Mouse (Mus musculus): ENCODE measurements around the gene Dis3l2.

Gene Dis3l2

GRCm38 (mm10) chr1:86733160-86733821, 29.7 kb downstream of the Dis3l2 start:
- no peak for DNase-seq (ENCODE audit: low spot score)

DNA sequence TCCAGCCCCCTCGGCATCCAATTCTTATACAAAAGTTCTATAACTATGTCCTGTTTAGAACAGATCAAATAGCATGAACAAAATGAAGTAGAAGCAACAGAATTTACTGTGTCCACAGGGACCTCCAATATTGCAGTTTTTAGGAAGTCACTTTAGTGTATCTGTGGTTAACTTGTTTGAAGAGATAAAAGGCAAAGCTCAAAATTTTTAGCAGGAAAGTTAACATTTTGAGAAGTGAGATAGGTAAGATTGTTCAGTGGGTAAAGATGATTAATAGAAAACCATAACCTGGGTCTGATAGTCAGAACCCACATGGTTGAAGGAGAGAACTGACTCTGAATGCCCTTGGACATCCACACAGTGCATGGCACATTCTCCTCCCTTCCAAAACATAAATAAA, 32.8 kb downstream of the Dis3l2 start:
- no peak for DNase-seq (ENCODE audit: low spot score)

DNA sequence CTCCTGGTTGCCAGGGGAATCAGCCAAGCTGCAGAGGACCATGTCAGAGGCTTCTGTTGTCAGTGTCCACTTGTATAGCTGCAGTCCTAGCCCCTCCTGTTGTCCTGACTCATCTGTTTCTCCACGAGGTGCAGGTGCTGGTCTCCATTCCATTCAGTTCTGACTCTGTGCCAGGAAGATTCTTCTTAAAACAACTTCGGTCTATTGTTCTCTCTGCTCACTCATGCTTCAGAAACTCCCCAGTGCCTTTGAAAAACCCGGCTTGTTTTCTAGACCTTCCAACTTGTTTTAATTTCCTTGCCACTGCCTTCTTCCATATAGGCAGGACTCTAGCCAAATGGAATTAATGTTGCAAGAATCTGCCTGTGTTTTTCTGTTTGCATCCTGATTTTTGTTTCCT, 39.3 kb downstream of the Dis3l2 start:
- DNase-seq (ENCODE audit: low spot score) = no peak

GRCm38 (mm10) chr1:86747034-86747433, 43.4 kb downstream of the Dis3l2 start:
- no peak for DNase-seq (ENCODE audit: low spot score)

- no peak for DNase-seq (ENCODE audit: low spot score)
These were observed 46.5 kb downstream of the Dis3l2 start for GRCm38 (mm10) chr1:86750094-86750493.

GRCm38 (mm10) chr1:86753416-86753815, 49.8 kb downstream of the Dis3l2 start:
- no peak for DNase-seq (ENCODE audit: low spot score)

GRCm38 (mm10) chr1:86754335-86754734, 50.7 kb downstream of the Dis3l2 start:
- no peak for DNase-seq (ENCODE audit: low spot score)

GRCm38 (mm10) chr1:86758091-86758490, 54.5 kb downstream of the Dis3l2 start:
- DNase-seq (ENCODE audit: low spot score) = no peak

- no peak for DNase-seq (ENCODE audit: low spot score)
These were observed 58.6 kb downstream of the Dis3l2 start for GRCm38 (mm10) chr1:86762161-86762560.

- no peak for DNase-seq (ENCODE audit: low spot score)
These were observed 97.6 kb downstream of the Dis3l2 start for GRCm38 (mm10) chr1:86801241-86801640.

DNA sequence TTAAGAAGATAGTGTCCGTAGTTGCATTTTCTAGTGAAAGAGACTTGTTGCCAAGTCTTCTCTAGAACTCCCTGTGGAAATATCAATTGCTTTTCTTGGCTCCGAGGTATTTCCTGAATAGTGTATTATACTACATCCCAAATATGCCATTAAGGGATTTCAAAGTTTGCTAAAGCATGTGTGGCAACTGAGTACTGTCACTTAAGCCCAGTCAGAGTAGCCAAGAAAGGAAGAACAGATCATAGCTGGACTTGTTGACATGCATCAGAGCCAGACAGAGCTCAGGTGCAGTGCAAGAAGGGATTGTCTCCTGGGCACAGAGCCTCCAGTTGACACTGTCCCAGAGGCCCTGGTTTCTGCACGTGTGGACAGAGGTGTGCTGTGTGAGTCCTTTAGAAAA, 108.1 kb downstream of the Dis3l2 start:
- DNase-seq (ENCODE audit: low spot score) = no peak

- no peak for DNase-seq (ENCODE audit: low spot score)
These were observed 118.7 kb downstream of the Dis3l2 start for GRCm38 (mm10) chr1:86822266-86822665.

DNA sequence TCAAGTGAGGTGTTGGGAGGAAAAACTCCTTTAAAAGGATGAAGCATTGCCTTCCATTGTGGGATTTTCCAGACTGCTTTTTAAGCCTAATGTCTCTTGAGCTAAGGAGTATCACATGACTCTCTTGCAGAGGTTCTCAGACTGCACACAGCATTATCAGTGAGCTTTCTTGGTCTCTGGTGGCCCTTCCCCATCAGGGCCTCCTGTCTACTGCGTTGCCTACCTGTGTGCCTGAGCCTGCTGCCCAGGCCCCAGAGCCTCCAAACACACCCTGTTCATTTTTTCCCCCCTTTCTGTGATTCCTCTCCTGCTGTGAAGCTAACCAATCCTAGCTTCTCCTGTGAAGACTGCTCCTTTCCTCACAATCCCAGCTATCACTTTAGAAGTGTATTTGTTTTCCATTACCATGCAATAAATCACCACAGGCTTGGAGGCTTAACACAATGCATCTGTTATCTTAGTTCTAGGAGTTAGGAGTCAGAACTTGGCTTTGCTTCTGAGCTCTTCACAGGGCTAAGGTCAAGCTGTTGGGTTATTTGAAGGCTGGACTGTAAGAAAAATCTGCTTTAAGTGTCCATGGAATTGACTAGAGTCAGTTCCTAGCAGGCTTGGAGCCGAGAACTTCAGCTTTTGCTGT, 130.9 kb downstream of the Dis3l2 start:
- no peak for DNase-seq (ENCODE audit: low spot score)

GRCm38 (mm10) chr1:86834988-86835387, 131.4 kb downstream of the Dis3l2 start:
- peak; percentile 10 for DNase-seq (ENCODE audit: low spot score)

DNA sequence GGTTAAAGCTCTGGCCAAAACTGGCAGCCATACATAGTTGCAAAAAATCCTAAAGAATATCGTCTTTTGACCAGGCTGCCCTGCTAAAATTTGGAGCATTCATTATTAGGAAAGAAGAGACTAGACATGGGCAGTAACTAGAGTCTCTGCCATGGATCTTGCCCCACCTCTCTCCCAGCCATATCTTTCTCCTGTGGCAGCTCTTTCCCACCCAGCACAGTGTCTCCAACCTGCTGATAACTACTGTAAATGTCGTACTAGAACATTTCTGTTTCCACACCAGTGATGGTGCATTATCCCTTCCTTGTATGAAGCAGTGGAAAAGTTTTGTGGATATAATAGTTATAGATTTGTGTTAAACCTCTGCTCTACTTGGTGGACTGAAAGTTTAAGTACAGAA, 147.1 kb downstream of the Dis3l2 start:
- no peak for DNase-seq (ENCODE audit: low spot score)

- DNase-seq (ENCODE audit: low spot score) = no peak
These were observed 155.3 kb downstream of the Dis3l2 start for GRCm38 (mm10) chr1:86858876-86859275.

GRCm38 (mm10) chr1:86859371-86859770, 155.8 kb downstream of the Dis3l2 start:
- no peak for DNase-seq (ENCODE audit: low spot score)

GRCm38 (mm10) chr1:86873745-86874144, 170.1 kb downstream of the Dis3l2 start:
- no peak for DNase-seq (ENCODE audit: low spot score)

DNA sequence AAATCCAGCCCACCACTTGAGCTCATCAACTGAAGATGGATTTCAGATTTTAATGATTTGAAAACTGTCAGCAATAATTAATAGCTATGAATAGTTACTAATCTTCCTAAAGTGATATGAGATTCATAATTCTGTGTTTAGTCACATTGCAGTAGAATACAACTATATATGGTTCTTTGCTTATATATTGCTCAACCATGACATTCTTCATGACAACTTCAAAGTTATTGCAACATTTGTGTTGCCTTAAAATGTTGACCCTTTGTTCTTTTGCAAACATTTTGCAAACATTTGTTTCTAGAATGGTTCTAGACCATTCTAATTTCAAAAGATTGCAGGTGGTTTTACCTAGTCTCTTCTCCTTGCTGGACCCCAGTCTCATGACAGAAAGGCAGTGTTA, 175.1 kb downstream of the Dis3l2 start:
- DNase-seq (ENCODE audit: low spot score) = no peak

DNA sequence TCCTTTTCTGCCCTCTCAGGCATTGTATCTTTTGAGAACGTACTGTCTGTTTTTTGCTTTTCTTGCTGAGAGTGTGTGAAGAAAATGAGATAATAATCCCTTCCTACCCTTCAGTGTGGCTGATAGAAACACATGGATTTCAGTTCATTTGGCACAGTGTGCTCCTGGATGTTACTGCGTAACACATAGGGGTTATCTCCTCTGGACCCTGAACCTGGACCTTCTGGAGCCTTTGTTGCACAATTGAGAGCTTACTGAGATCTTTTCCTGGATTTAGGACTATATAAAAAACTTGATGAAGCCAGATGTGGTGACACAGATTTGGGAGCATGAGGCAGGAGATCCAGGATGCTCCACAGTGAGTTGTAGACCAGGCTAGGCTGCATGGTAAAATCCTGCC, 175.9 kb downstream of the Dis3l2 start:
- DNase-seq (ENCODE audit: low spot score) = no peak

- no peak for DNase-seq (ENCODE audit: low spot score)
These were observed 183.5 kb downstream of the Dis3l2 start for GRCm38 (mm10) chr1:86887060-86887459.

GRCm38 (mm10) chr1:86912481-86912880, 208.9 kb downstream of the Dis3l2 start:
- DNase-seq (ENCODE audit: low spot score) = no peak

DNA sequence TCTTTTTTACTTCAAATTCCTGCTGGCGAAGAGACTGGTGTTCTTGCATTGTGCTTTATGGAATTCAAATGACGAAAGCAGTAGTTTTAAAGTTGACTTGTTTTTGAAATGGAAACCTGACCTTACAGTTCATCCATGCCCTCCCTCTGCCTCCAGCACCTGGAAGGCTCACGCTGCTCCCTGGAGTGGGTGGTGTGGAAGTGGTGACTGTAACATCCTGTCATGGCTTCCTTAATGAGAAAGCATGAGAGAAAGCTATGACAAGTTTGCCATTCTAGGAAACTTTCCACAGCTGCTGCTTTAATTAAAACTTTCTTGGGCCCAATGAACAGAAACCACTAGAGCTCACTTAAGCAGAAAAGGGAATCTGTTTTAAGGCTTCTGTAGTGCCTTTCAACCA, 210.3 kb downstream of the Dis3l2 start:
- DNase-seq (ENCODE audit: low spot score) = no peak

- DNase-seq (ENCODE audit: low spot score) = no peak
These were observed 211.1 kb downstream of the Dis3l2 start for GRCm38 (mm10) chr1:86914697-86915096.

Data from layer of hippocampus, adult 11-12 months (tissue).